Mouse (Mus musculus) cerebellum, adult 2 months (tissue): ENCODE results near the gene 5330417H12Rik.

ENCODE experiments used
- CTCF ChIP-seq: fragments of 200-500 bp; IDR thresholded peaks from 2 replicates; pipeline ENCODE4 v1.5.1; 2011; ENCODE audit warnings: low read depth, mild to moderate bottlenecking, control low read depth, low read length, moderate library complexity, borderline replicate concordance; ENCODE audit not compliant: insufficient read depth
- POLR2A ChIP-seq: fragments of 200-500 bp; IDR thresholded peaks from 2 replicates; pipeline ENCODE4 v1.6.1; 2011; ENCODE audit warnings: low read length, control low read depth, borderline replicate concordance; ENCODE audit not compliant: insufficient read depth

DNA sequence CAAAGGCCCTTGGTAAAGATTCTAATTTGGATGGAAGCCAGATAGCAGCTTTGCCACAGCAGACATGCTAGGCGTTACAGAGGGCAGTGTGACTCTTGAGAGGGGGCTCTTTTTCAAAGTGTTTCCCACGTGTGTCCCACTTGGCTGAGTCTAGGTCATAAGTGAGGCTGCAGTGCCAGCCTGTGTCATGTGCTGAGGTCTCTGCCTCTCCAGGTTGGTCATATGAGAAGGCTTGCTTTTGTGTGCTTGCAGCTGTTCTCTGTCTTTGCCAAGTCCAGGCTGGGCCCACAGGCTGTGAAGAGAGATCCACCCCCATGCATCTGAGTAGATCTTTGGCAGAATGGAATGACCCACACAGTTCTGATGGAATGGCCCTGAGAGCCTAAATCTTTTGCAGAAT, 32.3 kb downstream of the 5330417H12Rik start:
- TF ChIP-seq CTCF (no peak), POLR2A (no peak)
